Mouse (Mus musculus): ENCODE data around the gene Olfr77.

Gene Olfr77

DNA sequence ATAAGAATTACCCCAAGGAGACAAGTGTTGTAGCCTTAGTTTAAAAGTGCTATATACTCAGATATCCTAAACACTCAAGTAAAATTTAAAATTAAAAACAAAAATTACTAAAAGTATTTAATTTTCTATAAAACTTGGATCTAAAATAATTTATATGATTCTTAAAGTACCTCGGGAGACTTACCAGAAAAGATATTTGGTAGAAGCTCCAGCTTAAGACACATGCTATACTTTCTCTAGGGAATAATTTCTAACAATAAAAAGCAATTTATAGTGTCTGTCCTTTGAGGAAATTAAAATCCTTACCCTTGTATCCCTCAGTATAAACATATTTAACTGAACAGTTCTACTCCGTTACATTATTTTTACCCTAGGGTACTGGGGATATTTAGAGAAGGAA is at the start of gene Olfr77:
Gene Olfr77, plus strand, starts transcription at position 301 of the 400 bp plus-strand sequence.
- no peak for DNase-seq (ENCODE audit: low read depth in 2 of 2, low spot score in 2 of 2)

DNA sequence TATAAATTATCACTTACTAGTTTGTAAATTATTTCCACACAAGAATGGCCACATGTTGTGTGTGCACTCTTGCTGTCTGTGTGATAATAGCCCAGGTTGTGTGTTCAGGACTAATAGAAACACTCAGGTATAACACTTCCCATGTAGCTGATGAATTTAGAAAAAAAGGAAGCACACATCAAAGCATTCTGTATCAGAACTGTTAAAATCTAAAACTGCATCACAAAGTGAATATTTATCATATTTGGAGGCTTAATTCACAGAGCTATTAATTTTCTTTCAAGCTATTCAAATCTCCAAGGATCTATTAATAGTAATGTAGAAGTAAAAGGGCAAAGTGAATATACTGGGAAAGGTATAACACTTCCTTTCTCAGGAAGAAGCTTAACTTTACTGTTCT is 28.8 kb upstream of the Olfr77 start, which contains the start of gene Olfr862:
Gene Olfr862, minus strand, starts transcription at position 101 of the 400 bp plus-strand sequence.
- no peak for DNase-seq (ENCODE audit: low read depth in 2 of 2, low spot score in 2 of 2)

DNA sequence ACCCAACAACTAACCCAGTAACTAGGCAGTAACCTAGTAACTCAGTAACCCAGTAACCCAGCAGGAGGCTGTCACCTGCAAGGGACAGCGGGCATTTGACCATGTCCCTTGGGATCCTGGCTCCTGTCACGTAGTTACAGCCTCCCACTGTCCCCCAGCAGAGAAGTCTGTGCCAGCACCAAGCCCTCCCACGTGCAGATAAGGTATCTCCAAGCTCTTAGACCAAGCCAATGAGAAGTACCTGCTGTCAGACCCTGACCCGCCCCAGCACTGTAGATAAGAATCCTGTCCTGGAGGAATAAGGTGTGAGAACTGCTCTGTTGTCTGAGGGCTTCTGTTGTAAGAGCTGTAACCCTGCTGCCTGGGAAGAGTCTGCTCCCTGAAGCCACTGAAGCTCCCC is 5.5 kb upstream of the Olfr77 start:
- DNase-seq (ENCODE audit: low read depth in 2 of 2, low spot score in 2 of 2), result no peak
